Mouse (Mus musculus) G1E (cell line): ENCODE measurements at regions not wholly inside any gene's neighbourhood (a gene's known extent, or its start where the extent isn't known, plus 50 kb on each side); places are given as distances from the start of the nearest gene placed in this dataset.

Experiments used
- CTCF ChIP-seq: IDR thresholded peaks from 2 replicates; pipeline ENCODE4 v1.5.1; 2012; ENCODE audit warnings: low read depth, low read length, inconsistent platforms, mixed read lengths
- GATA1 ChIP-seq: IDR thresholded peaks from 2 replicates; pipeline ENCODE4 v1.6.1; 2012; ENCODE audit warnings: borderline replicate concordance, low read length, inconsistent platforms, mixed read lengths
- POLR2AphosphoS5 ChIP-seq: IDR thresholded peaks from 2 replicates; pipeline ENCODE4 v1.6.1; 2012; ENCODE audit warnings: low read depth, low read length, inconsistent platforms; ENCODE audit not compliant: insufficient replicate concordance
- TAL1 ChIP-seq: conservative IDR thresholded peaks from 2 replicates; pipeline ENCODE4 v1.6.1; 2012; ENCODE audit warnings: low read depth, low read length, inconsistent platforms, mixed read lengths

GRCm38 (mm10) chr2:19759577-19759976 lies 102.0 kb downstream of the Otud1 start:
- TF ChIP-seq CTCF (no peak), GATA1 (no peak), TAL1 (no peak), POLR2AphosphoS5 (no peak)
